Mouse (Mus musculus) adrenal gland (tissue): ENCODE measurements around the gene Pde4b.

Experiments
- intact Hi-C: fragments of 180-260 bp; cut with DNase I; formaldehyde crosslinking; loops from one replicate; pipeline ENCODE4 v1.15.1; 2025

Gene Pde4b

GRCm38 (mm10) chr4:102569101-102569583 is 481.8 kb downstream of the Pde4b start:
- intact Hi-C loops: no loop called here

- intact Hi-C loops: loop anchor here (2.0 kb wide), 1 partner anchor 59 kb away; no protein-coding TSS in a partner anchor
These were observed 482.8 kb downstream of the Pde4b start for GRCm38 (mm10) chr4:102569950-102570765.

DNA sequence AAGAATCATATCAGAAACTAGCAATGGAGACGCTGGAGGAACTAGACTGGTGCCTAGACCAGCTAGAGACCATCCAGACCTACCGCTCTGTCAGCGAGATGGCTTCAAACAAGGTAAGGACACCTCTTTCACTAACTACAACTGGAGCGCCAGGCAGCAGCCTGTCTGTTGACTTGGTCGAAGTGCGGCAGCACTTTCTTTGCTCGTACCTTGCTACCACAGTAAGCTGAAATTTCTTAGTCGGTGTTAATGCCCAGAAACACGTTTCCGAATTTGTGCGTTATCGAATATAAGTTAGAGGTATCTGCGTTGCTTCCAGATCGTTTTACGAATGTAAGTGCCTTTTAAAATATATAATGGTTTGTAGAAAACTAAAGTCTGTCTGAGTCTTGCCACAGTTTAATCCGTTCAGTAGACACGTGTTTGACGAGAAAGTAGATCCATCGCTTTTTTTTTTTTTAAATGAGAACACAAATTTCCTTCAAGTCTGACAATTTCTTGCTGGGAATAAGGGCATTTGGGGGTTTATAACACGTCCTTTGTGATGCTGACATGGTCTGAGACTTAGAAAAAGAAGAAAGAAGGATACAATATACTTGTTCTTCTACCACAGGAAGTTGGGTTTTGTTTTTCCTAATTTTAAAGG is 483.5 kb downstream of the Pde4b start:
- intact Hi-C loops: loop anchor here (2.0 kb wide), 1 partner anchor 60 kb away; no protein-coding TSS in a partner anchor

- intact Hi-C loops: no loop called here
These were observed 484.7 kb downstream of the Pde4b start for GRCm38 (mm10) chr4:102572031-102572430.

DNA sequence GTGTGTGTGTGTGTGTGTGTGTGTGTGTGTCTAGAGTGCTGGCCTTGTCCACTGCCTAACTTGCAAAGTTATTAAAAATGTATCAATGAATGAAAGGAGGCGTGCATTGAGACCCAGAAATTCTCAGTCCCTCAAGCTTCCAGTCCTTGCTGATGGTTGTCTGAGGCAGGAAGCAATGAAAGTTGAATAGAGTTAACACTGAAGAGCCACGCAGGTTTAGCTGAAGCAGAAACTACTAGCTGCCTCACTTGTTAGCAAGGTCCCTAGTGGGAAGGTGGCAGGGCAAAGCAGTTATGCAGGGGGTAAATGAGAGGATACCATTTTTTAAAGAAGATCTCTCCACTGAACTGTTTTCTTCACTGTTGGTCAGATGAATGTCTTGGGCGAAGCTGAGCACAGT is 485.2 kb downstream of the Pde4b start:
- intact Hi-C loops: no loop called here

- intact Hi-C loops: no loop called here
These were observed 486.0 kb downstream of the Pde4b start for GRCm38 (mm10) chr4:102573361-102573781.

DNA sequence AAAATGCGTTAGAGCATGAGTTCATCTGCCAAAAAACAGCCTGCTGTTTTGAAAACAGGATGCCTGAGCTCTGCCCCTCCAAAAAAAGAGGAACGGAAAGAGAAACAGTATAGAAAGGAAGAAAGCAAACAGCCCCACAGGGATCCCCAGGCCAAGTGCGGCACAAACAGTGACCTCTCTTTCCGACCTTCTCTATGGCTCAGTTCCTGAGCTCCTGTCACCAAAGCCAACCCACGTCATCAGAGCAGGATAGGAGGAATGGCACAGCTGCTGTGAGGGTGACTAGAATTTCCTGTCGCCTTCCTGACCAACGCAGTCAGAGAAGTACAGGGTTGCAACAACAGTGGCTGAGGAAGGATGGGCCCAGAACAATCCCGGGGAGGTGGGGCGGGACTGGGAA is 486.9 kb downstream of the Pde4b start:
- intact Hi-C loops: no loop called here

- intact Hi-C loops: no loop called here
These were observed 487.4 kb downstream of the Pde4b start for GRCm38 (mm10) chr4:102574666-102575254.

GRCm38 (mm10) chr4:102576109-102576508 is 488.8 kb downstream of the Pde4b start:
- intact Hi-C loops: no loop called here

GRCm38 (mm10) chr4:102577636-102578035 is 490.3 kb downstream of the Pde4b start:
- intact Hi-C loops: no loop called here

- intact Hi-C loops: no loop called here
These were observed 491.7 kb downstream of the Pde4b start for GRCm38 (mm10) chr4:102579051-102579450.

DNA sequence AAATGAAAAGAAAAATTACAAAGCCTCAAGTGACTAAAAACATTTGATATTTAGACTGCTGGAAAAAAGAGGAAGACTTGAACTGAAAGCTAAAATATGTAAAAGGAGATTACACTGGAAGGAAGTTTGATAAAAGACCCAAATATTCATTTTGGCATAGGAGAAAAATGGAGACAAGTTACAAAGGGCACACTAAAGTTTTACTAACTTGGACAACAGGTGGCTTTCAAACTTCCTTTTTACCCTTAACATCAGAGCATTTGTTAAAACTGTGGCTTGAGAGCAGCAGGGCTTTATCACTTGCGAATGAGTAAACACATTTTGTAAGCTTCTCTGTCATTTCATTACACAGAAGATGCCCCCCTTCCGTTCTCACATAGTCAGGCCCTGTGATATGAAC is 492.4 kb downstream of the Pde4b start:
- intact Hi-C loops: no loop called here

GRCm38 (mm10) chr4:102582165-102582749 is 494.9 kb downstream of the Pde4b start:
- intact Hi-C loops: no loop called here

GRCm38 (mm10) chr4:102582963-102583362 is 495.6 kb downstream of the Pde4b start:
- intact Hi-C loops: no loop called here

- intact Hi-C loops: no loop called here
These were observed 496.1 kb downstream of the Pde4b start for GRCm38 (mm10) chr4:102583469-102583868.

DNA sequence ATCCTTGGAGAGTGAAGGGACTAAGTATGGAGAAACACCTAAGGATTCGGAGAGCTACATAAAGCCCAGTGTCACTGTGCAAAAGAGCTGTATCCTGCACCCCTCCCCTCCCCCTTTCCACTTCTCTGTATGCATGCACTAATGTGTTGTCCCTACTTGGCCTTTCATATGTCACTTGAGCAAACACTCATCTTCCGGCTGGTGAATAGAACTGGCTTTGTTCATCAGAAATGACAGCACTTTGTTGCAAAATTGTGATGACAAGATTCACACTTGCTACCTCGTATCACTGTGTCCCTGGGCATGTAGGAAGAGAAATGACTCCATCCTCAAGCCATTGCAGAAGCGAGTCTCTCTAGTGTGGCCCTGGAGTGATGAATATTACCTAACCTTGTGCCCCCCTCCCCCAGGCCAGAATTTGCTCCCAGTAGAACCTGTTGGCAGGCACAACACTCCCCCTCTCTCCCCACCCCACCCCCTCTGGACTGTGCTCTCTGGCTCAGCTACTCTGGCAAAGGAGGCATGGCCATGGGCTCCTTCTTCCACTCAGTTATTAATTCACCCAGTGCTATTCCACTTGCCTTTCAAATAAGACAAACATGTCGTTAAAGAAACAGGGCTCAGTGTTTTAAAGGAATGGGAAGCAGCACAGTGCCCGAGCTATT is 497.4 kb downstream of the Pde4b start:
- intact Hi-C loops: loop anchor here (5.0 kb wide), 1 partner anchor 87 kb away; no protein-coding TSS in a partner anchor

GRCm38 (mm10) chr4:102585541-102585940 is 498.2 kb downstream of the Pde4b start:
- intact Hi-C loops: loop anchor here (5.0 kb wide), 1 partner anchor 88 kb away; no protein-coding TSS in a partner anchor

- intact Hi-C loops: loop anchor here (5.0 kb wide), 1 partner anchor 89 kb away; no protein-coding TSS in a partner anchor
These were observed 499.4 kb downstream of the Pde4b start for GRCm38 (mm10) chr4:102586787-102587186.

GRCm38 (mm10) chr4:102588668-102589455 is 501.5 kb downstream of the Pde4b start:
- intact Hi-C loops: loop anchor here (5.0 kb wide), 1 partner anchor 92 kb away; no protein-coding TSS in a partner anchor

DNA sequence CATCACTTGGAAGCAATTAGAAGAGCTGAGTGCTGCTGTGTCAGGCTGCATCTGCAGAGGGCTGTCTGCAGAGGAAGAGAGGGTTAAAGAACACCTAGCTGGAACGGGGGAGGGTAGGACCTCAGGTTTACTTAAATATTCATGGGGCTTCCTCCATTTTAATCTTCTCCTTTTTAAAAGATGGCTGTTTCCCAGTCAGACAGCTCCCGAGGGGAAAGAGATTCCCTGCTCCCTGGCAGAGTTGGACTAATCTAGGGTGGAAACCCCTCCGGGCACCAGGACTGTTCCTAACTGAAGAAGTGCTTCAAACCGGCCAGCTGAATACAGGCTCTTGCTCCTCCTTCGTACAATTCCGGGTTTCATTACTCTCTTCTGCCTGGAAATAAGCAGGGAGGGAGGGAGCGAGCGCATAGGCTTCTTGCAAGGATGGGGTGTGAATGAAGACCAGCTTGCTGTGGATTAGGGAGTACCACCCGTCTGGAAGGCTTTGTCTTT is 502.2 kb downstream of the Pde4b start:
- intact Hi-C loops: loop anchor here (5.0 kb wide), 1 partner anchor 92 kb away; no protein-coding TSS in a partner anchor
